26 mouse cellular contexts compared by ENCODE assay signal in the genomic region with DNA sequence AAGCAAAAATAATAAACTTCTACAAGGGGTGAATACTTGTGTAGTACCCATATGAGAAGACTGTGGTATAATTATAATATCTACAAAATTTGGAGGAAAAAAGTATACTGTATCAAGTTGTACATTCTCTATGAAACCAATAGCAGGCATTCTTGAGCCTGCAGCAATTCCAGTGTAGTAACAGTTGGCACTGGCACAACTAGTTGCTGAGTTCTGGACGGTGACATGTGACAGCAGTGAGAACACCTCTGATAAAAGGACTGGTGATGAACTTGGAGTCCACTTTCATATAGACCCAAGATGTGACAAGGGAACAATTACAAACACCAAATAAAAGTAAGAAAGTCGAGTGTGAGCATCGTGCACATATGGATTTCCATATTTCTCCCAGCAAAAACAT. TPM values are rescaled to one million over a fixed set of nuclear protein-coding genes. Genes with fewer than 3 reads are reported as not detected.
DNase-seq lines count a peak whose midpoint lies in the region; ATAC-seq and TF ChIP-seq lines count a peak whose summit lies in the region.
"Had no signal": no experiment of that assay in that cellular context is flagged by ENCODE, and none has a peak within 500 bp of the region (broad histone marks: within the 10 kb centered on the region; RNA-seq: fewer than 3 reads in every experiment).

No protein-coding gene starts in this region.

- peaks cover 1% of the 10 kb centered on the region; the same call in 1 of the 2 replicates for H3K79me2 ChIP-seq in heart, adult 2 months (replicated peaks; ENCODE audit: control insufficient read depth, insufficient read depth, low read length)

- no peak overlapping the region for H3K9ac ChIP-seq in heart, adult 2 months (ENCODE audit: low read depth, low read length)
- no peak overlapping the region for H3K9ac ChIP-seq in heart, embryonic 12.5 days
- no peak overlapping the region for H3K9ac ChIP-seq in heart, postnatal 0 days (replicated peaks; ENCODE audit: low read depth, low read length)
- no peak overlapping the region for H3K9ac ChIP-seq in heart, embryonic 11.5 days (ENCODE audit: low read depth, low read length)
- H3K9ac ChIP-seq: embryonic facial prominence, embryonic 12.5 days; embryonic facial prominence, embryonic 15.5 days; forebrain, postnatal 0 days; hindbrain, embryonic 12.5 days; hindbrain, embryonic 15.5 days had no signal

- peaks cover 16% of the 10 kb centered on the region for H3K4me1 ChIP-seq in heart, adult 2 months (ENCODE audit: control insufficient read depth, insufficient read depth, low read length)
- H3K4me1 ChIP-seq in heart, embryonic 12.5 days (replicated peaks), result peaks cover 50% of the 10 kb centered on the region
- H3K4me1 ChIP-seq in heart, postnatal 0 days (ENCODE audit: control insufficient read depth, insufficient read depth), result peaks cover 49% of the 10 kb centered on the region
- peaks cover 19% of the 10 kb centered on the region for H3K4me1 ChIP-seq in heart, embryonic 11.5 days (ENCODE audit: control insufficient read depth, insufficient read depth, low read length)
- H3K4me1 ChIP-seq: hindbrain, embryonic 12.5 days; hindbrain, embryonic 15.5 days had no signal

- TF ChIP-seq EP300 in heart, adult 2 months (IDR thresholded peaks at IDR 0.05; ENCODE audit: insufficient read depth, low read depth, low read length), result no peak
- TF ChIP-seq EP300 in heart, postnatal 0 days (IDR thresholded peaks at IDR 0.05; ENCODE audit: low read depth), result no peak

- H3K27me3 ChIP-seq in heart, adult 2 months (ENCODE audit: control insufficient read depth, insufficient read depth, low read length), result no peaks in the 10 kb centered on the region
- H3K27me3 ChIP-seq in heart, embryonic 12.5 days (replicated peaks), result no peaks in the 10 kb centered on the region
- H3K27me3 ChIP-seq in heart, postnatal 0 days (ENCODE audit: control insufficient read depth, insufficient read depth, low read length), result no peaks in the 10 kb centered on the region
- no peaks in the 10 kb centered on the region for H3K27me3 ChIP-seq in heart, embryonic 11.5 days (ENCODE audit: control insufficient read depth, insufficient read depth, low read length)
- H3K27me3 ChIP-seq: CH12.LX; embryonic facial prominence, embryonic 12.5 days; embryonic facial prominence, embryonic 15.5 days; hindbrain, embryonic 12.5 days; hindbrain, embryonic 15.5 days; Patski had no signal

- 0 out of 2 replicates have a peak, but pooled peaks have one; percentile 7 for TF ChIP-seq CTCF in heart, adult 2 months (IDR thresholded peaks at IDR 0.05)
- TF ChIP-seq CTCF in heart, postnatal 0 days (IDR thresholded peaks at IDR 0.05; ENCODE audit: low read depth), result no peak

- intact Hi-C loops in heart, adult 2 months (cut with DNase I), result no loop called here

- no peaks in the 10 kb centered on the region for H3K9me3 ChIP-seq in heart, embryonic 12.5 days (replicated peaks)
- no peaks in the 10 kb centered on the region for H3K9me3 ChIP-seq in heart, postnatal 0 days (replicated peaks; ENCODE audit: control insufficient read depth, low read length)
- no peaks in the 10 kb centered on the region for H3K9me3 ChIP-seq in heart, embryonic 11.5 days (replicated peaks; ENCODE audit: control insufficient read depth, low read length)
- H3K9me3 ChIP-seq: embryonic facial prominence, embryonic 12.5 days; embryonic facial prominence, embryonic 15.5 days; G1E; hindbrain, embryonic 12.5 days; hindbrain, embryonic 15.5 days had no signal

- no peak for ATAC-seq in heart, embryonic 12.5 days (ENCODE audit: insufficient number of reproducible peaks, low FRiP score)
- ATAC-seq in heart, postnatal 0 days (ENCODE audit: insufficient read depth, low read depth), result peak; percentile 50; the same call in 1 of the 2 replicates
- no peak for ATAC-seq in heart, embryonic 11.5 days (replicated peaks; ENCODE audit: insufficient number of reproducible peaks, low FRiP score, low TSS enrichment)
- ATAC-seq: forebrain, embryonic 14.5 days; forebrain, postnatal 0 days; intestine, postnatal 0 days had no signal

- no peak overlapping the region for H3K4me2 ChIP-seq in heart, embryonic 12.5 days
- H3K4me2 ChIP-seq in heart, postnatal 0 days (ENCODE audit: low read depth, low read length), result no peak overlapping the region
- H3K4me2 ChIP-seq in heart, embryonic 11.5 days, result no peak overlapping the region
- H3K4me2 ChIP-seq: embryonic facial prominence, embryonic 12.5 days; embryonic facial prominence, embryonic 15.5 days; hindbrain, embryonic 12.5 days; hindbrain, embryonic 15.5 days had no signal

- no peak overlapping the region for H3K27ac ChIP-seq in heart, adult 2 months
- no peak overlapping the region for H3K27ac ChIP-seq in heart, embryonic 12.5 days (ENCODE audit: poor library complexity, severe bottlenecking)
- no peak overlapping the region for H3K27ac ChIP-seq in heart, postnatal 0 days (ENCODE audit: low read depth)
- no peak overlapping the region for H3K27ac ChIP-seq in heart, embryonic 11.5 days (ENCODE audit: low read depth, low read length)
- H3K27ac ChIP-seq: embryonic facial prominence, embryonic 12.5 days; embryonic facial prominence, embryonic 15.5 days; hindbrain, embryonic 12.5 days; hindbrain, embryonic 15.5 days; kidney, postnatal 0 days had no signal

- no peak for TF ChIP-seq POLR2A in heart, adult 2 months (IDR thresholded peaks at IDR 0.05; ENCODE audit: insufficient read depth, low read depth, low read length)

- no peak overlapping the region for H3K4me3 ChIP-seq in heart, adult 2 months
- no peak overlapping the region for H3K4me3 ChIP-seq in heart, embryonic 12.5 days
- H3K4me3 ChIP-seq in heart, postnatal 0 days (ENCODE audit: low read depth, low read length), result no peak overlapping the region
- H3K4me3 ChIP-seq in heart, embryonic 11.5 days (ENCODE audit: low read depth, low read length), result no peak overlapping the region
- H3K4me3 ChIP-seq: embryonic facial prominence, embryonic 12.5 days; embryonic facial prominence, embryonic 15.5 days; hindbrain, embryonic 12.5 days; hindbrain, embryonic 15.5 days had no signal

- peaks cover 18% of the 10 kb centered on the region for H3K36me3 ChIP-seq in heart, adult 2 months (ENCODE audit: control insufficient read depth, insufficient read depth, low read length)
- H3K36me3 ChIP-seq in heart, embryonic 12.5 days, result peaks cover 3% of the 10 kb centered on the region; the same call in 1 of the 2 replicates
- H3K36me3 ChIP-seq in heart, postnatal 0 days (replicated peaks; ENCODE audit: control insufficient read depth, insufficient read depth, low read length), result no peaks in the 10 kb centered on the region
- no peaks in the 10 kb centered on the region; the same call in 1 of the 2 replicates for H3K36me3 ChIP-seq in heart, embryonic 11.5 days (ENCODE audit: control insufficient read depth, insufficient read depth, low read length)
- H3K36me3 ChIP-seq: embryonic facial prominence, embryonic 12.5 days; embryonic facial prominence, embryonic 15.5 days; hindbrain, embryonic 12.5 days had no signal

- peak; percentile 45 for DNase-seq in adrenal gland, postnatal 14 days
- no peak for DNase-seq in adrenal gland, postnatal 25 days
- peak in 1 of 2 experiments; percentile 23 for DNase-seq in heart, adult 2 months
- DNase-seq in heart, postnatal 0 days (ENCODE audit: low spot score), result peak; percentile 63
- DNase-seq in adipocyte (ENCODE audit: low spot score), result peak; percentile 35
- no peak for DNase-seq in cerebellum, postnatal 10 days
- DNase-seq: adrenal gland, adult 8-10 months; B cell, adult 2 months; cerebellum, adult 18-20 months; cerebellum, adult 9-10 months; cerebellum, postnatal 25 days; forebrain, postnatal 0 days; gastrocnemius, postnatal 36 days; kidney, adult 2 months had no signal

- WGBS in heart, adult 2 months, result 62% methylated on average over 3 of the region's 3 CpGs
- 71% methylated on average over 3 of the region's 3 CpGs for WGBS in heart, embryonic 12.5 days
- 50% methylated on average over 3 of the region's 3 CpGs for WGBS in heart, postnatal 0 days
- 74% methylated on average over 3 of the region's 3 CpGs for WGBS in heart, embryonic 11.5 days (ENCODE audit: insufficient replicate concordance)

RNA-seq across cellular contexts. Expression of a gene that starts 14.5 kb away (rescaled TPM):
- total RNA-seq in adrenal gland, postnatal 14 days (2021), result 30.3 and 30.7 TPM in 2 replicates
- 55.1 and 59.0 TPM in 2 replicates for total RNA-seq in adrenal gland, postnatal 25 days (2021)
- 10 to 100 TPM; 13.3 to 15.1 TPM for total RNA-seq in heart, adult 2 months (2021)
- 2.6 and 6.3 TPM in 2 replicates for polyA plus RNA-seq in heart, adult 2 months (2012; rRNA removed)
- polyA plus RNA-seq in heart, embryonic 12.5 days (2016; fragmentation: Nextera tagmentation; extraction: Ambion mirVana), result 3.8 and 4.5 TPM in 2 replicates
- 17.0 and 22.3 TPM in 2 replicates for total RNA-seq in heart, postnatal 0 days (2014; rRNA removed; ENCODE audit: low replicate concordance)
- polyA plus RNA-seq in heart, postnatal 0 days (2015; fragmentation: Nextera tagmentation; extraction: Ambion mirVana), result 2.3 and 2.4 TPM in 2 replicates
- 4.5 and 5.1 TPM in 2 replicates for polyA plus RNA-seq in heart, embryonic 11.5 days (2014; fragmentation: Nextera tagmentation; extraction: Ambion mirVana)

Comparison
In these comparisons a context has a peak if more than half of its experiments do, and no peak if none do; other contexts are left out.
1. DNase-seq: peak in adrenal gland, postnatal 14 days (single experiment), heart, postnatal 0 days (single experiment) and adipocyte (single experiment); none in adrenal gland, postnatal 25 days (single experiment) and cerebellum, postnatal 10 days (0 of 2).